Mouse (Mus musculus): ENCODE measurements at regions not wholly inside any gene's neighbourhood (a gene's known extent, or its start where the extent isn't known, plus 50 kb on each side); places are given as distances from the start of the nearest gene placed in this dataset.

- Histone ChIP-seq H3K9me3 (ENCODE audit: low read length) (peaks cover 5% of the 10 kb centered on the region; the same call in 1 of the 2 replicates), H3K27me3 (ENCODE audit: insufficient read depth, low read length) (no peaks in the 10 kb centered on the region), H3K4me1 (replicated peaks; ENCODE audit: low read depth, low read length) (no peaks in the 10 kb centered on the region), H3K36me3 (ENCODE audit: insufficient read depth, low read length) (no peaks in the 10 kb centered on the region), H3K4me3 (replicated peaks; ENCODE audit: low read length) (no peak overlapping the region)
- TF ChIP-seq CTCF (conservative IDR thresholded peaks at IDR 0.05; ENCODE audit: low read length) = no peak
- no peak for TF ChIP-seq NANOG (IDR thresholded peaks at IDR 0.05; ENCODE audit: borderline replicate concordance, low read length)
- TF ChIP-seq POU5F1 (IDR thresholded peaks at IDR 0.05; ENCODE audit: borderline replicate concordance, low read length) = no peak
Measured at GRCm38 (mm10) chr1:169138404-169139183, 392.7 kb downstream of the Nuf2 start.

- TF ChIP-seq POU5F1 (IDR thresholded peaks at IDR 0.05; ENCODE audit: borderline replicate concordance, low read length) = no peak
- TF ChIP-seq NANOG (IDR thresholded peaks at IDR 0.05; ENCODE audit: borderline replicate concordance, low read length) = no peak
- no peak for TF ChIP-seq CTCF (conservative IDR thresholded peaks at IDR 0.05; ENCODE audit: low read length)
- Histone ChIP-seq H3K9me3 (ENCODE audit: low read length) (peaks cover 5% of the 10 kb centered on the region; the same call in 1 of the 2 replicates), H3K4me1 (replicated peaks; ENCODE audit: low read depth, low read length) (no peaks in the 10 kb centered on the region), H3K27me3 (ENCODE audit: insufficient read depth, low read length) (no peaks in the 10 kb centered on the region), H3K36me3 (ENCODE audit: insufficient read depth, low read length) (no peaks in the 10 kb centered on the region), H3K4me3 (replicated peaks; ENCODE audit: low read length) (no peak overlapping the region)
Measured at GRCm38 (mm10) chr1:169135542-169135941, 395.7 kb downstream of the Nuf2 start.

- TF ChIP-seq NANOG (IDR thresholded peaks at IDR 0.05; ENCODE audit: borderline replicate concordance, low read length) (no peak), POU5F1 (IDR thresholded peaks at IDR 0.05; ENCODE audit: borderline replicate concordance, low read length) (no peak), CTCF (conservative IDR thresholded peaks at IDR 0.05; ENCODE audit: low read length) (no peak)
- no peaks in the 10 kb centered on the region for H3K4me1 ChIP-seq (replicated peaks; ENCODE audit: low read depth, low read length)
- H3K9me3 ChIP-seq (ENCODE audit: low read length) = no peaks in the 10 kb centered on the region
- H3K4me3 ChIP-seq (replicated peaks; ENCODE audit: low read length) = no peak overlapping the region
- no peaks in the 10 kb centered on the region for H3K27me3 ChIP-seq (ENCODE audit: insufficient read depth, low read length)
- H3K36me3 ChIP-seq (ENCODE audit: insufficient read depth, low read length) = no peaks in the 10 kb centered on the region
Measured at GRCm38 (mm10) chr1:169103669-169104068, 427.6 kb downstream of the Nuf2 start.

GRCm38 (mm10) chr1:169103113-169103512 is 428.2 kb downstream of the Nuf2 start:
- Histone ChIP-seq H3K9me3 (ENCODE audit: low read length) (no peaks in the 10 kb centered on the region), H3K27me3 (ENCODE audit: insufficient read depth, low read length) (no peaks in the 10 kb centered on the region), H3K36me3 (ENCODE audit: insufficient read depth, low read length) (no peaks in the 10 kb centered on the region), H3K4me3 (replicated peaks; ENCODE audit: low read length) (no peak overlapping the region), H3K4me1 (replicated peaks; ENCODE audit: low read depth, low read length) (no peaks in the 10 kb centered on the region)
- TF ChIP-seq CTCF (conservative IDR thresholded peaks at IDR 0.05; ENCODE audit: low read length) (no peak), POU5F1 (IDR thresholded peaks at IDR 0.05; ENCODE audit: borderline replicate concordance, low read length) (no peak), NANOG (IDR thresholded peaks at IDR 0.05; ENCODE audit: borderline replicate concordance, low read length) (no peak)

GRCm38 (mm10) chr1:169099221-169099620 is 432.0 kb downstream of the Nuf2 start:
- no peaks in the 10 kb centered on the region for H3K36me3 ChIP-seq (ENCODE audit: insufficient read depth, low read length)
- no peaks in the 10 kb centered on the region for H3K4me1 ChIP-seq (replicated peaks; ENCODE audit: low read depth, low read length)
- peaks cover 6% of the 10 kb centered on the region for H3K9me3 ChIP-seq (ENCODE audit: low read length)
- TF ChIP-seq CTCF (conservative IDR thresholded peaks at IDR 0.05; ENCODE audit: low read length) (no peak), POU5F1 (IDR thresholded peaks at IDR 0.05; ENCODE audit: borderline replicate concordance, low read length) (no peak), NANOG (IDR thresholded peaks at IDR 0.05; ENCODE audit: borderline replicate concordance, low read length) (no peak)
- no peaks in the 10 kb centered on the region for H3K27me3 ChIP-seq (ENCODE audit: insufficient read depth, low read length)
- no peak overlapping the region for H3K4me3 ChIP-seq (replicated peaks; ENCODE audit: low read length)

- H3K9me3 ChIP-seq (ENCODE audit: low read length) = peaks cover 6% of the 10 kb centered on the region
- H3K4me1 ChIP-seq (replicated peaks; ENCODE audit: low read depth, low read length) = no peaks in the 10 kb centered on the region
- no peaks in the 10 kb centered on the region for H3K36me3 ChIP-seq (ENCODE audit: insufficient read depth, low read length)
- TF ChIP-seq NANOG (IDR thresholded peaks at IDR 0.05; ENCODE audit: borderline replicate concordance, low read length) = no peak
- no peak for TF ChIP-seq CTCF (conservative IDR thresholded peaks at IDR 0.05; ENCODE audit: low read length)
- TF ChIP-seq POU5F1 (IDR thresholded peaks at IDR 0.05; ENCODE audit: borderline replicate concordance, low read length) = no peak
- H3K4me3 ChIP-seq (replicated peaks; ENCODE audit: low read length) = no peak overlapping the region
- H3K27me3 ChIP-seq (ENCODE audit: insufficient read depth, low read length) = no peaks in the 10 kb centered on the region
Measured at GRCm38 (mm10) chr1:169096737-169097136, 434.5 kb downstream of the Nuf2 start.

- peaks cover 6% of the 10 kb centered on the region for H3K9me3 ChIP-seq (ENCODE audit: low read length)
- no peak overlapping the region for H3K4me3 ChIP-seq (replicated peaks; ENCODE audit: low read length)
- TF ChIP-seq POU5F1 (IDR thresholded peaks at IDR 0.05; ENCODE audit: borderline replicate concordance, low read length) (no peak), CTCF (conservative IDR thresholded peaks at IDR 0.05; ENCODE audit: low read length) (no peak), NANOG (IDR thresholded peaks at IDR 0.05; ENCODE audit: borderline replicate concordance, low read length) (no peak)
- no peaks in the 10 kb centered on the region for H3K4me1 ChIP-seq (replicated peaks; ENCODE audit: low read depth, low read length)
- H3K27me3 ChIP-seq (ENCODE audit: insufficient read depth, low read length) = no peaks in the 10 kb centered on the region
- H3K36me3 ChIP-seq (ENCODE audit: insufficient read depth, low read length) = no peaks in the 10 kb centered on the region
Measured at GRCm38 (mm10) chr1:169093602-169094354, 437.5 kb downstream of the Nuf2 start.

- TF ChIP-seq CTCF (conservative IDR thresholded peaks at IDR 0.05; ENCODE audit: low read length) = no peak
- no peaks in the 10 kb centered on the region for H3K4me1 ChIP-seq (replicated peaks; ENCODE audit: low read depth, low read length)
- H3K27me3 ChIP-seq (ENCODE audit: insufficient read depth, low read length) = no peaks in the 10 kb centered on the region
- no peak overlapping the region for H3K4me3 ChIP-seq (replicated peaks; ENCODE audit: low read length)
- H3K9me3 ChIP-seq (ENCODE audit: low read length) = no peaks in the 10 kb centered on the region
- H3K36me3 ChIP-seq (ENCODE audit: insufficient read depth, low read length) = no peaks in the 10 kb centered on the region
Measured at GRCm38 (mm10) chr1:169086032-169086431, 445.2 kb downstream of the Nuf2 start.

Data from E14TG2a.4 (cell line).